Mouse (Mus musculus) forebrain, embryonic 11.5 days (tissue): ENCODE results near the gene Ppfia3. TPM values are rescaled to one million over a fixed set of nuclear protein-coding genes. Genes with fewer than 3 reads are reported as not detected.

Source experiments
- ATAC-seq: fragments of 200-750 bp; cut with Nextera tagmentation; replicated peaks from 2 replicates; pipeline ENCODE4 v1.8.0; 2017; ENCODE audit warnings: moderate TSS enrichment; ENCODE audit not compliant: low FRiP score
- DNase-seq: peaks from one replicate; pipeline ENCODE4 v3.0.0-alpha.2; 2017; ENCODE audit warnings: low spot score
- H3K27ac ChIP-seq: fragments of 300-500 bp; sonication (generic); 2 replicates; pipeline ENCODE4 v1.5.1; 2014; ENCODE audit warnings: low read depth, low read length
- H3K27me3 ChIP-seq: fragments of 300-500 bp; sonication (generic); 2 replicates; pipeline ENCODE4 v1.6.1; 2014; ENCODE audit warnings: mild to moderate bottlenecking, low read length, mixed read lengths; ENCODE audit not compliant: control insufficient read depth, insufficient read depth
- H3K36me3 ChIP-seq: fragments of 300-500 bp; sonication (generic); 2 replicates; pipeline ENCODE4 v1.6.1; 2014; ENCODE audit warnings: mild to moderate bottlenecking, low read length, moderate library complexity, mixed read lengths; ENCODE audit not compliant: control insufficient read depth, insufficient read depth
- H3K4me1 ChIP-seq: fragments of 300-500 bp; sonication (generic); replicated peaks from 2 replicates; pipeline ENCODE4 v1.6.1; 2014; ENCODE audit warnings: low read length, mixed read lengths; ENCODE audit not compliant: control insufficient read depth, insufficient read depth
- H3K4me2 ChIP-seq: fragments of 300-500 bp; sonication (generic); 2 replicates; pipeline ENCODE4 v1.6.1; 2014; ENCODE audit warnings: low read depth, mild to moderate bottlenecking, low read length, moderate library complexity, mixed read lengths; ENCODE audit not compliant: severe bottlenecking
- H3K4me3 ChIP-seq: fragments of 300-500 bp; sonication (generic); 2 replicates; pipeline ENCODE4 v1.5.1; 2014; ENCODE audit warnings: low read depth, low read length
- H3K9ac ChIP-seq: fragments of 300-500 bp; sonication (generic); 2 replicates; pipeline ENCODE4 v1.6.1; 2014; ENCODE audit warnings: low read length
- H3K9me3 ChIP-seq: fragments of 300-500 bp; sonication (generic); 2 replicates; pipeline ENCODE4 v1.6.1; 2016; ENCODE audit warnings: low read length, mixed read lengths; ENCODE audit not compliant: control insufficient read depth
- WGBS: fragments of 180-500 bp; shearing (Covaris S2); extraction: QIAGEN DNeasy Blood & Tissue Kit; methylation state at CpG from one replicate; pipeline ENCODE4 v1.1.7; 2014; 5-methylcytosine and 5-hydroxymethylcytosine counted together
- polyA plus RNA-seq: library from polyadenylated mRNA; unstranded; fragments of >200 nt; fragmentation: Nextera tagmentation; extraction: Ambion mirVana; gene quantifications from 2 replicates; pipeline ENCODE4 v1.2.1, GENCODE M21; 2014

Ppfia3 gene
- polyA plus RNA-seq, 1 experiment from 2014 or later = 11.6 TPM

- Histone ChIP-seq H3K4me3 (peak overlapping the region; percentile 39), H3K4me1 (peaks cover 15% of the 10 kb centered on the region), H3K27me3 (peaks cover 18% of the 10 kb centered on the region), H3K4me2 (peak overlapping the region; percentile 91), H3K27ac (no peak overlapping the region), H3K9ac (peak overlapping the region; percentile 50; the same call in 1 of the 2 replicates), H3K9me3 (no peaks in the 10 kb centered on the region), H3K36me3 (no peaks in the 10 kb centered on the region)
- peak; percentile 1; the same call in 1 of the 2 replicates for ATAC-seq
- DNase-seq = no peak
- WGBS = 9% methylated on average over 49 of the region's 52 CpGs
These were observed 3.1 kb upstream of the Ppfia3 start for GRCm38 (mm10) chr7:45369836-45370474.

- Histone ChIP-seq H3K27me3 (peaks cover 18% of the 10 kb centered on the region), H3K4me1 (peaks cover 15% of the 10 kb centered on the region), H3K27ac (no peak overlapping the region), H3K4me2 (0 out of 2 replicates have a peak overlapping the region, but pooled peaks have one; percentile 91), H3K4me3 (no peak overlapping the region), H3K9ac (no peak overlapping the region), H3K9me3 (no peaks in the 10 kb centered on the region), H3K36me3 (no peaks in the 10 kb centered on the region)
- DNase-seq (no peak), ATAC-seq (no peak)
- WGBS = 74% methylated on average over 16 of the region's 16 CpGs
These were observed 2.4 kb upstream of the Ppfia3 start for GRCm38 (mm10) chr7:45369022-45369745.

- Histone ChIP-seq H3K27me3 (peaks cover 20% of the 10 kb centered on the region), H3K4me3 (peak overlapping the region; percentile 67), H3K9ac (no peak overlapping the region)
These were observed 1.4 kb upstream of the Ppfia3 start for GRCm38 (mm10) chr7:45368178-45368577.

GRCm38 (mm10) chr7:45367020-45367880, 431 bp upstream of the Ppfia3 start:
- DNase-seq (peak; percentile 100), ATAC-seq (peak; percentile 89)
- Histone ChIP-seq H3K4me3 (peak overlapping the region; percentile 67), H3K9me3 (no peaks in the 10 kb centered on the region), H3K36me3 (no peaks in the 10 kb centered on the region), H3K27me3 (peaks cover 22% of the 10 kb centered on the region), H3K4me1 (peaks cover 15% of the 10 kb centered on the region), H3K4me2 (peak overlapping the region; percentile 60), H3K9ac (peak overlapping the region; percentile 77), H3K27ac (peak overlapping the region; percentile 52; the same call in 1 of the 2 replicates)
- under 1% methylated on average over 70 of the region's 70 CpGs for WGBS

More at GRCm38 (mm10) chr7:45368178-45368577, 1.4 kb upstream of the Ppfia3 start:
- 80% methylated on average over 15 of the region's 15 CpGs for WGBS
- peaks cover 15% of the 10 kb centered on the region for H3K4me1 ChIP-seq
- H3K4me2 ChIP-seq = peak overlapping the region; percentile 60
- ATAC-seq (no peak), DNase-seq (no peak)
- no peaks in the 10 kb centered on the region for H3K9me3 ChIP-seq
- no peaks in the 10 kb centered on the region for H3K36me3 ChIP-seq
- no peak overlapping the region for H3K27ac ChIP-seq

- H3K9me3 ChIP-seq = no peaks in the 10 kb centered on the region
- no peak overlapping the region for H3K27ac ChIP-seq
- peaks cover 18% of the 10 kb centered on the region for H3K4me1 ChIP-seq
- H3K4me3 ChIP-seq = peak overlapping the region; percentile 67
- H3K4me2 ChIP-seq = peak overlapping the region; percentile 60
- DNase-seq = peak; percentile 79
- 4% methylated on average over 34 of the region's 35 CpGs for WGBS
- H3K9ac ChIP-seq = peak overlapping the region; percentile 77
- no peaks in the 10 kb centered on the region for H3K36me3 ChIP-seq
- peaks cover 22% of the 10 kb centered on the region for H3K27me3 ChIP-seq
- no peak; the same call in 1 of the 2 replicates for ATAC-seq
These were observed 822 bp downstream of the Ppfia3 start for GRCm38 (mm10) chr7:45365742-45366651.

GRCm38 (mm10) chr7:45363983-45364382, 2.8 kb downstream of the Ppfia3 start:
- Histone ChIP-seq H3K9me3 (no peaks in the 10 kb centered on the region), H3K4me3 (no peak overlapping the region), H3K4me1 (peaks cover 12% of the 10 kb centered on the region; the same call in 1 of the 2 replicates), H3K36me3 (no peaks in the 10 kb centered on the region), H3K9ac (no peak overlapping the region), H3K27me3 (peaks cover 15% of the 10 kb centered on the region), H3K27ac (no peak overlapping the region), H3K4me2 (no peak overlapping the region)
- ATAC-seq (no peak), DNase-seq (peak; percentile 41)
- 97% methylated on average over 2 of the region's 2 CpGs for WGBS

- Histone ChIP-seq H3K4me1 (peaks cover 8% of the 10 kb centered on the region; the same call in 1 of the 2 replicates), H3K27ac (no peak overlapping the region), H3K4me2 (no peak overlapping the region), H3K36me3 (no peaks in the 10 kb centered on the region), H3K4me3 (no peak overlapping the region), H3K9me3 (no peaks in the 10 kb centered on the region), H3K9ac (no peak overlapping the region), H3K27me3 (peaks cover 6% of the 10 kb centered on the region; the same call in 1 of the 2 replicates)
- ATAC-seq = no peak
- 4% methylated on average over 13 of the region's 13 CpGs for WGBS
- DNase-seq = peak; percentile 76
These were observed 4.0 kb downstream of the Ppfia3 start for GRCm38 (mm10) chr7:45362801-45363200.
